Mouse (Mus musculus): Measurements from ENCODE around the gene Wdr24.

Wdr24 gene

DNA sequence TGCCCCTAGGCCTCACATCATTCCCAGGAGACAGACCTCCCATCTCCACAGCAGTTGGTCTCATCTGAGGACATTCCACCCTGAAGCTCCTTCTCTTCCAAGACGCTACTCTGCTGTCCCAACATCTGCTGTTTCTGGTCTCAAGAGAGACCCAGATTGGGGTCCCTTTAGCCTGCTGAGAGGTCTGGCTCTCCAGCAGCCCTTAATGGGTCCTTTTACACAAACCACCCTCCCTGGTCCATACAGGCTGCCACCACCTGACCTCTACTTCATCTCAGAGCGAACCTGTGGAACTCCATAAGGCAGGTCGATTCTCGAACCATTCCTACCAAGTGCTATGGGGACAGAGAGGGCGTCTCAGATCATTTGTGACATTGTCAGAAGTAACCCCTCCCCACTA is 15.4 kb upstream of the Wdr24 start:
- DNase-seq: no peak

DNA sequence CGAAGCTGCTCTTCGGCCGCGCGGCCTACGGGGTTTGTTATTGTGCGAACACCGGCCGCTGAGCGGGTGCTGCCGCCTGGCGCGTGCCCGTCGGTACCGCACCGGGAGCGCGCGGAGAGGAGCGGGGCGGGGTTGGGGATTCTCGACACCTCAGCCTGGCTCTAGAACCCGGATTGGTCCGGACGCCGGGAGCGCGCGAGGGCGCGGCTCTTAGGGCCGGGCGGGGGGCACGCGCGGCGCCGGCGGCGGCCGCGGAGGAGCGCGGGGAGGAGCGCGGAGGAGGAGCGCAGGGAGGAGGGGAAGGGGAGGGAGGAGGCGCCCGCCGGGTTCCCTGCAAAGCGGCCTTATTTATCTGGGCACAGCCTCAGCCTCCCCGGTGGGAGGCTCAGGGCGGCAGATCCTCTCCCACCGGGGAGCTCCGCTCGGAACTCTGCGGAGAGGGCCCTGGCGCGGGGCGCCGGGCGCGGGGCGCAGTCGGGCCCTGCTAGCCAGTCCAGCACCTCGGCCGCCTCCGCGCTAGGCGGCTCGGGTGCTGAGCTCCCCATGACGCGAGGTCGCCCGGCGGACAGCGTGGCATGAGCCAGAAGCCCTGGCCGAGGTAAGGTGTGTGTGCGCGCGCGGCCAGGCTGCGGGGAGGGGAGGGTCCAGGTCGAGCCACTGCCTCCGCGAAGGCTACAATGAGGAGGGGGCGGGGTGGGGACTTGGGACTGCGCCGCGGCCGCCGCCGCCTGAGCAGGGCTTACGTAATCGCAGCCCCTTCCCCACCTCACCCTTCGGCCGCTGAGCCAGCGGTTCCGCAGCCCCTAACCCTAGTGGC is 14.4 kb upstream of the Wdr24 start, which contains the start of gene Fbxl16:
Fbxl16 (plus strand) TSS at position 297 of the 817 bp plus-strand sequence.
- peak; percentile 84 for DNase-seq

DNA sequence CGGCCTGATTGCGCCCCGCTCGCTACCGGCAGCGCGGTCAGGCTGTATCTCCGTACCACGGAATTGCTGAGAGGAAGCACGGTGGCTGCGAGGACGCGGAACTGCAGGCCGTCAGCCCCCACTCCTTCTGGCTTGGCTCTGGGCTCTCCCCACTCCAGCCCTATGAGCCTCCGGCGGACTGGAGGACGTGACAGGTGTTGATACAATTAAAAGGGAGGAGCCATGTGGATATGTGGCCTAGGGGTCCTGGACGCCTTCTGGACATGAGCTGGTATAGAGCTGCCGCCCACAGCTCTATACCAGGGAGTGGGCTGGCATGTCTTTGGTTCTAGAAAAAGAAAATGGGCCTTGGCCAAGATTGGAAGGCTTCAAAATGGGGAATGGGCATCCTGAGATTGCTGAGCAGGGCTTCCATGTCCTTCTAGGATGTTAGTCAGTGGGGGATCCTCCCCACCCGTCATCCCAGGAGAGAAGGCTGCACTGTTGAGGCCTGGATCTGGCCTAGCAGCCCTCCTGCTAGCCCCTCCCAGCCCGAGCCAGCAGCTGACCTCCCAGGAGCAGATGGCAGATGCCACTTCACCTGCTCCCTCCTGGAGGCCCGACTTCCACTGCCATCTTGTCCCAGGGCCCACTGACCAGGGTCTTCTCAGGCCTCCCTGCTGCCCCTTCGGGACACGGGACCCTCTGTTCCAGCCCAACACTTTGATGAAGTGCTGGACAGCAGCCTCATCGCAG is 13.7 kb upstream of the Wdr24 start:
- no peak for DNase-seq

DNA sequence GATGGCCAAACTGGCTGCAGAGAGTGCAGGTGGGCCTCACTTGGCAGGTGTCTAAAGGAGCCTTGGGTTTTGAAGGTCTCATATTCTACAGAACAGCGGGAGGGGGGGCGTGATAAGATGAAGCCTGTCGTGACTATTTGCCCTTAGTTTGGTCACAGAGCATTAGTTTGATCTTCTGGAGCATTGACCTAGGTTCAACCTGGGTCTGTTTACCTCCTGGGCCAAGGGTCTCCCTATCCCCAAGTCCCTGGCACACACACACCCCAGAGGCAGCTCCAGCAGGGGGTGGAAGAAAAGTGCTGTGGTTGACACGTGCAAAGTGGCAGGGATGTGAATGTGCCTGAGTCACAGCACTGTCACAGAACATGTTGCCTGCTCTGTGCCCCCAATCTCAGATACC is 12.5 kb upstream of the Wdr24 start:
- no peak for DNase-seq

DNA sequence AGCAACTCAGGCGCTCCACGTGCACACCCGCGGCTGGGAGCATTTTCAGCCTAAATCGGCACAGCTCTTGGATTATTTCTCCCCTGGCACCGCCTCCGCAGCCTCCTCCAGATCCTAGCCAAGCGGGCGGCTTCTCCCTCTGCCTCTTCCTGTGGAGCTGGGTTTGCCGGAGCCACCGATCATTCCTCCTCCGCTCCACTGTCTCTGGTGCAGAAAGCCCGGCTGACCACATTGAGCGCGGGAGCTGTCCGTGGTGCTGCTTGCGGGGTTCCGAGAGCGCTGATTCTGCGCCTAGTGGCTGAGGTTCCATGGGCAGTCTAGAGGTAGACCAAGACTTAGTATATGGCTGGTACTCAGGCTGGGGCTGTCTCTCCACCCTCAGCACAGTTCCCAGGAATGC is 10.0 kb upstream of the Wdr24 start:
- peak; percentile 90 for DNase-seq

DNA sequence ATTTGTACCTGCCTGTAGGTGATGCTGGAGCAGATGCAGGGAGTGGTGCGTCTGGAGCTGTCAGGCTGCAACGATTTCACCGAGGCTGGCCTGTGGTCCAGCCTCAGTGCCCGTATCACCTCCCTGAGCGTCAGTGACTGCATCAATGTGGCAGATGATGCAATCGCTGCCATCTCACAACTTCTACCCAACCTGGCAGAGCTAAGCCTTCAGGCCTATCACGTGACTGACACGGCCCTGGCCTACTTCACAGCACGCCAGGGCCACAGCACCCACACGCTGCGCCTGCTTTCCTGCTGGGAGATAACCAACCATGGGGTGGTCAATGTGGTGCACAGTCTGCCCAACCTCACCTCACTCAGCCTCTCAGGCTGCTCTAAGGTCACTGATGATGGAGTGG is 5.8 kb upstream of the Wdr24 start:
- DNase-seq: no peak

DNA sequence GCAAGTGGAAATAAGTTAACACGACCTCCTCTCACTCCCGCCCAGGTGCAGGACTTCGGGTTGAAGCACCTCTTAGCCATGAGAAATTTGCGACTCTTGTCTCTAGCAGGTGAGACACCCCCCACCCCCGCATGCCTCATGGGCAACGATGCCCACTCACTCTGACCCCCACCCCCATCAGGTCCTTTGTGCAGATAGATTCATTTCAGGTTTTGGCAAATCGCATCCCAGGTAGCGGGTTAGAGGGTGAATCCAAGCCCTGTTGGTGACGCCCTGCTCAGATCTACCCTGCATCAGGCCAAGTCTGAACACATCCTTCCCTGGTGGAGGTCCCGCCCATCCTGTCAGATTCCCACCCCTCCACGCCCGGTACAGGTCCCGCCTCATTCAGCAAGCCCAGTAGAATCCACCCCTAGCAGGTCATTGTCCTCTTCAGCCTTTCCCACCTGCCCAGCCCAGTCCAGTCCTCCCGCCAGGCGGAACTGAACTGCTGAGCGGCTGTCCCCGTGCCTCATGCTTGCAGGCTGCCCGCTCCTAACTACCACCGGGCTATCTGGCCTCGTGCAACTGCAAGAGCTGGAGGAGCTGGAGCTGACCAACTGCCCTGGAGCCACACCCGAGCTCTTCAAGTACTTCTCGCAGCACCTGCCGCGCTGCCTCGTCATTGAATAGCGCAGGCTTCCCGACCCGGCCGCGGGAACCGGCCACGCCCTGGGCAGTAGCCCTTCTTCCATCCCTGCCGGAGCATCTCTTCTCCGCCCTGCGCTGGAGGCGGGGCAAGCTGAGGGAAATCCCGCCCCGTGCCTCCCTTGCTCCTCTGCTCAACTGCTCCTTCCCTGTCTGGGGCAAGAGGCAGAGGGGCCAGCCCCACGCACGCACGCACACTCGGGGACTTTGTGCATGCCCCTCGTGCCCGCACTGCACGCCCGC is 4.3 kb upstream of the Wdr24 start:
- no peak for DNase-seq

DNA sequence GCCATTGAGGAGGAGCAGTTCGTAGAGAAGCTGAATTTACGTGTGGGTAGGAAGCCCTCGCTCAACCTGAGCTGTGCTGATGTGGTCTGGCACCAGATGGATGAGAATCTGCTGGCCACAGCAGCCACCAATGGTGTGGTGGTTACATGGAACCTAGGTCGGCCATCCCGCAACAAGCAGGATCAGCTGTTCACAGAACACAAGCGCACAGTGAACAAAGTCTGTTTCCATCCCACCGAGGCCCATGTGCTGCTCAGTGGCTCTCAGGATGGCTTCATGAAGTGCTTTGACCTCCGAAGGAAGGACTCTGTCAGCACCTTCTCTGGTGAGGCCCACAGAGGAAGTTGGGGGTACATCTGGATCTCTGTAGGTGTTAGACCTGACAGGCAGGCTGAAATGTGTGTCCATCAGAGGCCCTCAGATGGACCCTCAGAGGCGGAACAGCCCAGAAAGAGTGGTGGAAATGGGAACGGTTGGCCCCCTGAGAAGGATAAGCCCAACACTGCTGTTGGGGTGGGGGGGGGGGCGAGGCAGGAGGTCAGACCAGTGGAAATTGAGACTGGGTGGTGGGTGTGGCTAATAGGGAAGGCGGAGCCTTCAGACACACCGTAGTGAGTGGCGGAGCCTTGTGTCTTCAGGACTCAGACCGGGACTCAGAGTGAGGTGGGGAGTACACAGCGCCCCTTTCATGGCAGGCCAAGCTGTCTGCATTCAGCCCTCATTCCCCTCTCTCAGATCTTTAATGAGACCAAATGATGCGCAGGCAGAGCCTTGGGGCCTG is 1.1 kb downstream of the Wdr24 start:
- no peak for DNase-seq

DNA sequence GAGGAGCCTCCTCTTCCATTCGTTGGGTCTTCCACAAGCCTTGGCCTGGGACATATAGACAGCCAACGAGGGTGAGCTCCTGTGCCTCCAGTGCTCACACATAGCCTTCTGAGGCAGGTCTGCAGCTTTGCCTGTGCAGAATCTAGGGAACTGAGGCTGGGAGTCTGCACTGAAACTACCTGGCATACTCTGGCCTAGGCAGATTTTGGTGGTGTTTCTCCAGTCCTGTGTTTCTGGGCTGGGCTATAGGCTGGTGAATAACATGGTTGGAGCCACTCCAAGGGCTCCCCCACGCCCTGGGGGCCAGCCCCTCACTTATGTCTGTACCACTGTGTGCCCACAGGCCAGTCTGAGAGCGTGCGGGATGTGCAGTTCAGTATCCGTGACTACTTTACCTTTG is 1.9 kb downstream of the Wdr24 start:
- DNase-seq: no peak

DNA sequence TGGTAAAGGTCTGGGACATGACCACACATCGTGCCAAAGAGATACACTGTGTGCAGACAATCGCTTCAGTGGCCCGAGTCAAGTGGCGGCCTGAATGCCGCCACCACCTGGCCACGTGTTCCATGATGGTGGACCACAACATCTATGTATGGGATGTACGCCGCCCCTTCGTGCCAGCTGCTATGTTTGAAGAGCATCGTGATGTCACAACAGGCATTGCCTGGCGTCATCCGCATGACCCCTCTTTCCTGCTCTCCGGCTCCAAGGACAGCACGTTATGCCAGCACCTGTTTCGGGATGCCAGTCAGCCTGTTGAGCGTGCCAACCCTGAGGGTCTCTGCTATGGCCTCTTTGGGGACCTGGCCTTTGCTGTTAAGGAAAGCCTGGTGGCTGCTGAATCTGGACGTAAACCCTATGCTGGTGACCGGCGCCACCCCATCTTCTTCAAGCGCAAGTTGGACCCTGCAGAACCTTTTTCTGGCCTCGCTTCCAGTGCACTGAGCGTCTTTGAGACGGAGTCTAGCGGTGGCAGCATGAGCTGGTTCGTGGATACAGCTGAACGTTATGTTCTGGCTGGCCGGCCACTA is 2.6 kb downstream of the Wdr24 start:
- no peak for DNase-seq

DNA sequence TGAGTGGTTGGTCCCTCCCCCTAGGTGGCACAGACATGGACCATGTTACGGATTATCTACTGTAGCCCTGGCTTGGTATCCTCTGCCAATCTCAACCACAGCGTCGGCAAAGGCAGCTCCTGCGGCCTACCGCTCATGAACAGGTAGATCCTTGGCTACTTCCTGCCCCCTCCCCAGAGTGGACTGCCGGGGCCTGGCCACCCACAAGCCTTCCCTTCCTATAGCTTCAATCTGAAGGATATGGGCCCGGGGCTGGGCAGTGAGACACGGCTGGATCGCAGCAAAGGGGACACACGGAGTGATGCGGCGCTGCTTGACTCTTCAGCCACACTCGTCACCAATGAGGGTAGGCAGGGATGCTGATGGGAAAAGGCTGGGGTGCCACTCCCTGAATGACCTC is 3.6 kb downstream of the Wdr24 start:
- no peak for DNase-seq

DNA sequence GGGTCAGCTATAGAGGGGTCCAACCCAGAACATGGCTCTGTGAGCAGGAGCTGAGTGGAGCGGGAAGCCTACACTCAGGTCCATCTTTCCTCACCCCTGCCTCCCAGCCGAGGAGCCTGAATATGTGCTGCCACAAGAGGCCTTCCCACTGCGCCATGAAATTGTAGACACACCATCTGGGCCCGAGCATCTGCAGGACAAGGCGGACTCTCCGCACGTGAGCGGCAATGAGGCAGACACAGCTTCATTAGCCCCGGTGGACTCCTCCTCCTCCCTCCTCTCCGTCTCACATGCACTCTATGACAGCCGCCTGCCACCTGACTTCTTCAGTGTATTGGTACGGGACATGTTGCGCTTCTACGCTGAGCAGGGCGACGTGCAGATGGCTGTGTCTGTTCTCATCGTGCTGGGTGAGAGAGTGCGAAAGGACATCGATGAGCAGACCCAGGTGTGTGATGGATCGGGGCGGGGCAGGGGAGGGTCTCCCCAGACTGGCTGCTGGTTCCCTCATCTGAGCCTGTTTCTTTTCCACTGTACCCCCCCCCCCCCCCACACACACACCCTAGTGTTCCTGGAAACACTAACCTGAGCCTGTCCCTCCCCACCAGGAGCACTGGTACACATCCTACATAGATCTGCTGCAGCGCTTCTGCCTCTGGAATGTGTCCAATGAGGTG is 4.3 kb downstream of the Wdr24 start:
- DNase-seq: no peak

DNA sequence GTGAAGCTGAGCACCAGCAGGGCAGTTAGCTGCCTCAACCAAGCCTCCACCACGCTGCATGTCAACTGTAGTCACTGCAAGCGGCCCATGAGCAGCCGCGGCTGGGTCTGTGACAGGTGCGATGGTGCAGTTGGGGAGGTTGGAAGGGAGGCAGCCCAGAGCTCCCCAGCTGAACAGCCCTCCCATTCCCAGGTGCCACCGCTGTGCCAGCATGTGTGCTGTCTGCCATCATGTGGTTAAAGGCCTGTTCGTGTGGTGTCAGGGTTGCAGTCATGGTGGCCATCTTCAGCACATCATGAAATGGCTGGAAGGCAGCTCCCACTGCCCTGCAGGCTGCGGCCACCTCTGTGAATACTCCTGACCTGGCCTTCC is 4.8 kb downstream of the Wdr24 start:
- DNase-seq: no peak

DNA sequence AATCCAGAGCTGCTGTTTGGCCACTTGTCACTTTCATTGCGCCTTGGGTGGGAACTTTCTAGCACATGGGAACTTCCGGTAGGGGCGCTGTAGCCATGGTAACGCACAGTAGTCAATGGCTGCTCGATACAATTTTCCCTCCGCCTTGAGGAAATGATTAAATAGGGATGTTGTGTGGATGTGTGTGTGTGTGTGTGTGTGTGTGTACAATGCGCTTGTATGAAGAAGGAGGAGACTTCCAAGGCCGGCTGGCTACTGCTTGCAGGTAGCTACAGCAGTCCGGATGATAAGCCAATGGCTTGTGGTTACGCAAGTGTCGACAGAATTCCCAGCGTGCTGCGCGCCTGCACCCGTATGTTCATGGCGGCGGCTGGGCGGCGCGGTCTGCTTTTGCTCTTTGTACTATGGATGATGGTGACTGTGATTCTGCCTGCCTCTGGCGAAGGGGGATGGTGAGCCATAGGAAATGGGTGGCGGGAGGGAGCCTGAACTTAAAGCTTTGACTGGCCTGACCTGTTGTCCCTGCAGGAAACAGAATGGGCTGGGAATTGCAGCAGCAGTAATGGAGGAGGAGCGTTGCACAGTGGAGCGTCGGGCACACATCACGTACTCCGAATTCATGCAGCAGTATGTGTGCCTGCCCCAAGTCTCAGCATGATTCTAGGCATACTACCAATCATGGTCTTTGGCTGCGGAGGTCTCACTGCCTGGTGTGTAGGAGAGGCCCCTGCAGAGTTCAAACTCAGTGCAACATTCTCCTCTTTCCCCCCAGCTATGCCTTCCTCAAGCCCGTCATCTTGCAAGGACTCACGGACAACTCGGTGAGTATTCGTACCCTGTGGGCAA is 5.5 kb downstream of the Wdr24 start, which contains the start of gene Jmjd8:
Jmjd8 (plus strand) TSS at position 156 of the 846 bp plus-strand sequence.
- peak; percentile 88 for DNase-seq

DNA sequence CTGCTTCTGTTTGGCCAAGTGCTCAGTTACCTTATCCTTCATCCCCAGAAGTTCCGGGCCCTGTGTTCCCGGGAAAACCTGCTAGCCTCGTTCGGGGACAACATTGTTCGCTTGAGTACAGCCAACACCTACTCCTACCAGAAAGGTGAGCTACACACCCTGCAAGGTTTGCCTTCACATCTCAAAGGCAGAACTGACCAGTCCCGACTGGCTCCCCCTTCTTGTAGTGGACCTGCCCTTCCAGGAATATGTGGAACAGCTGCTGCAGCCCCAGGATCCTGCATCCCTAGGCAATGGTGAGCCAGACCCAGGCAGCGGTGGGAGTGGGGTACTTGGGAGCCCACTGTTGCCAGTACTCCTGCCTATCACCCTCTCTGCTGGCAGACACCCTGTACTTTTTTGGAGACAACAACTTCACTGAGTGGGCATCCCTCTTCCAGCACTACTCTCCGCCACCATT is 6.2 kb downstream of the Wdr24 start:
- DNase-seq: no peak

DNA sequence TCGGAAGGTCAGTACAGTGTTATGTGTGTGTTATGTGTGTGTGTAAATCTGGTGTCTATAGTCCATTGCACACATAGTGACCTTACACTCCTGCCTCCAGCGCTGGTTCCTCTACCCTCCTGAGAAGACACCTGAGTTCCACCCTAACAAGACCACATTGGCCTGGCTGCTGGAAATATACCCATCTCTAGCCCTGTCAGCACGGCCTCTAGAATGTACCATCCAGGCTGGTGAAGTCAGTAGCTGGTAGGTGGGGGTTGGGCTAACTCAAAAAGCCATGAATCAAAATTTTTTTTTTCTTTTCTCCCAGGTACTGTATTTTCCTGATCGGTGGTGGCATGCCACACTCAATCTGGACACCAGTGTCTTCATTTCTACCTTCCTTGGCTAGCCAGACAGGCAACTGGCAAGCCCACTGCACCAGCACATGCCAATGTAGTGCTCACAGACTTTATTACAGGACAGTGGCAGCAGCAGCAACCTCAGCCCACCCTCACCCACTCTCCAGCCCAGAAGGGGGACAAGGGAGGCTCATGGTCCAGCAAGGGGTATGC is 6.8 kb downstream of the Wdr24 start:
- DNase-seq: no peak

DNA sequence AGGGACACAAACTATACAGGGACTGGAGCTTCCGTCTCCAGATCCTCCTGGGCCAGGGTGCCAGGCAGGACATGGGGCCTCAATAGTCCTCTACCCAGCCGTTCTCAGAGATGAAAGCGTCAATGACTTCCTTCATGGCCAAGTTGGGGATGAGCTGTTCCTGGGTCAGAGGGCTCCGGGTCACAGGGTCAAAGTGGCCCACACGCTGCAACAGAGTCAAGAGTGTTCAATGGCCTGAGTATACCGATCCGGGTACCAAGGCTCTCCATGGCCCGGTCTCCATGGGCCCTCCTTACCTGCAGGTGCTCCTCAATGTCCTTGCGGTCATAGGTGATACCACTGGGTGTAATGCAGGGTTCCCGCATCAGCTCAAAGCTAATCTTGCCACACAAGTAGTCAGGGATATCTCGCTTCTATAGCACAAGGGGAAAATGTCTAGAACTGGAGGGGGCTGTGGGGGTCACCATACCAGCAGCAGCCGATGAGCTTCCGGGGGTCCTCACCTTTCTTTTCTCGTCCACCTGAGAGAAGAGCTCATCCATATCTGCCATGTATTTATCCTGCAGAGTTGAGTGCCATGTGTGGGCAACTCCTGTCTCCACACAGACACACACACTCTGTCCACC is 7.5 kb downstream of the Wdr24 start:
- no peak for DNase-seq

DNA sequence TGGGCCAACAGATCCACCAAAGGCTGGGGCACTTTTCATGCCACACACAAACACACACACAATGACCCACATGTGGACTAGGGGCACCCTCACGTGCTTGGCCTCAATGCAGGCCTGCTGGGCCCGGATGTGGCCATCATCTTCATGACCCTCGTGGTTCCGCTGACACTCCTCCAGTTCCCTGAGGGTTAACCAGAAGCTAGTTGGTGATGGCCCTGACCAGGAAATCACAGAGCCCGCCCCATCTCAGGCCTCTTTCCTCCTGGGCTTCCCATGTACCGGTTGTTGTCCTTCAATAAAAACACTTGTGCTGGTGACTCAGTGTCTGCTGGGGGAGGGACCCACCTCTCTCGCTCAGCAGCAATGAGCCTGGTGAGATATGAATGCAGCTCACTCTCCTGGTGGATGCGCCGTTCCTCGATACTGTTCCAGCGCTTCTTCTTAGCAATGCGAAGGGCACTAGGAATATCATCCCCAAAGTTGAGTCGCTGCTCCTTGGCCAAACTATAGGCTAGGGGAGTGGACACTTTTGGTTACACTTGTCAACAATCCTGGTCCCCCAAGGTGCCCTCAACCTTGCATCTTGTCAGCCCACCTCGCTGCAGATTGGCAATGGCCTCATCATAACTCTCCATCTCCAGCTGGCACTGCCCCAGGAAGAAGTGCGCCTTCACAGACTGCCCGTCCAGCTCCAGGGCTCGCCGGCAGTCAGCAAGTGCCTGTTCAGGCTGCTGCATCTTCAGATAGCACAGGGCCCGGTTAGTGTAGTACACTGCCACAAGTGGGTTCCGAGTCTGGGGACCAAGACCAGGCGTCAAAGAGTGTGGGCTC is 8.2 kb downstream of the Wdr24 start:
- no peak for DNase-seq
